Comparison of ENCODE assay signal across 21 mouse cellular contexts in genomic region chr13:83750437-83750836, GRCm38 (mm10).
DNase-seq lines count a peak whose midpoint lies in the region; ATAC-seq lines count a peak whose summit lies in the region.
"Had no signal": no experiment of that assay in that cellular context is flagged by ENCODE, and none has a peak within 500 bp of the region (broad histone marks: within the 10 kb centered on the region; RNA-seq: fewer than 3 reads in every experiment).

No protein-coding gene starts in this region.

- no peak overlapping the region for H3K4me2 ChIP-seq in hindbrain, embryonic 12.5 days (replicated peaks)
- no peak overlapping the region for H3K4me2 ChIP-seq in hindbrain, embryonic 11.5 days (replicated peaks; ENCODE audit: low read depth, low read length)
- no peak overlapping the region for H3K4me2 ChIP-seq in midbrain, embryonic 15.5 days
- H3K4me2 ChIP-seq: embryonic facial prominence, embryonic 15.5 days; liver, embryonic 11.5 days had no signal

- H3K9ac ChIP-seq in hindbrain, embryonic 12.5 days, result no peak overlapping the region
- no peak overlapping the region for H3K9ac ChIP-seq in hindbrain, embryonic 11.5 days (ENCODE audit: low read depth, low read length)
- no peak overlapping the region for H3K9ac ChIP-seq in midbrain, embryonic 15.5 days
- H3K9ac ChIP-seq: embryonic facial prominence, embryonic 15.5 days had no signal

- H3K27ac ChIP-seq in hindbrain, embryonic 12.5 days, result peak overlapping the region; percentile 79
- H3K27ac ChIP-seq in hindbrain, embryonic 11.5 days (ENCODE audit: low read depth, low read length), result no peak overlapping the region
- H3K27ac ChIP-seq in midbrain, embryonic 15.5 days, result peak overlapping the region; percentile 77
- H3K27ac ChIP-seq: embryonic facial prominence, embryonic 15.5 days; heart, embryonic 10.5 days had no signal

- ATAC-seq in hindbrain, embryonic 12.5 days (ENCODE audit: low FRiP score), result no peak
- ATAC-seq in hindbrain, embryonic 11.5 days (ENCODE audit: low FRiP score), result no peak
- ATAC-seq in midbrain, embryonic 15.5 days (replicated peaks), result no peak
- ATAC-seq: inflammation-experienced regulatory T-cells, adult 6 months had no signal

- no peaks in the 10 kb centered on the region for H3K27me3 ChIP-seq in hindbrain, embryonic 12.5 days
- H3K27me3 ChIP-seq in hindbrain, embryonic 11.5 days (ENCODE audit: control insufficient read depth, insufficient read depth, low read length), result no peaks in the 10 kb centered on the region
- no peaks in the 10 kb centered on the region for H3K27me3 ChIP-seq in midbrain, embryonic 15.5 days (replicated peaks)
- H3K27me3 ChIP-seq: CH12.LX had no signal

- WGBS in hindbrain, embryonic 12.5 days, result 57% methylated on average over 4 of the region's 4 CpGs
- 70% methylated on average over 4 of the region's 4 CpGs for WGBS in hindbrain, embryonic 11.5 days
- WGBS in midbrain, embryonic 15.5 days, result 56% methylated on average over 4 of the region's 4 CpGs

- no peaks in the 10 kb centered on the region for H3K4me1 ChIP-seq in hindbrain, embryonic 12.5 days
- no peaks in the 10 kb centered on the region for H3K4me1 ChIP-seq in hindbrain, embryonic 11.5 days (replicated peaks; ENCODE audit: control insufficient read depth, insufficient read depth, low read length)
- H3K4me1 ChIP-seq in midbrain, embryonic 15.5 days, result peaks cover 16% of the 10 kb centered on the region
- H3K4me1 ChIP-seq: embryonic facial prominence, embryonic 15.5 days; heart, embryonic 10.5 days had no signal

- no peaks in the 10 kb centered on the region for H3K9me3 ChIP-seq in hindbrain, embryonic 12.5 days (replicated peaks)
- H3K9me3 ChIP-seq in hindbrain, embryonic 11.5 days (ENCODE audit: control insufficient read depth, low read length), result no peaks in the 10 kb centered on the region
- no peaks in the 10 kb centered on the region for H3K9me3 ChIP-seq in midbrain, embryonic 15.5 days
- H3K9me3 ChIP-seq: embryonic facial prominence, embryonic 15.5 days; heart, embryonic 10.5 days had no signal

- H3K4me3 ChIP-seq in hindbrain, embryonic 12.5 days, result no peak overlapping the region
- H3K4me3 ChIP-seq in hindbrain, embryonic 11.5 days (ENCODE audit: low read depth, low read length), result no peak overlapping the region
- H3K4me3 ChIP-seq in midbrain, embryonic 15.5 days, result no peak overlapping the region
- H3K4me3 ChIP-seq: embryonic facial prominence, embryonic 15.5 days; heart, embryonic 10.5 days had no signal

- DNase-seq in hindbrain, embryonic 11.5 days (ENCODE audit: low spot score), result no peak
- peak; percentile 32 for DNase-seq in retina, postnatal 1 day
- DNase-seq in retina, embryonic 14.5 days (ENCODE audit: low spot score), result no peak
- no peak for DNase-seq in lung, postnatal 10 days
- no peak for DNase-seq in heart, postnatal 10 days
- DNase-seq: adrenal gland, postnatal 25 days; cerebellum, adult 11-12 months; cerebellum, postnatal 36 days; kidney, adult 2 months; kidney, postnatal 10 days; lung, adult 18-20 months; lung, postnatal 36 days; spleen, adult 18-20 months; thymus, postnatal 25 days had no signal

- intact Hi-C loops in heart, postnatal 10 days (cut with DNase I), result no loop called here

- no peaks in the 10 kb centered on the region for H3K36me3 ChIP-seq in hindbrain, embryonic 12.5 days
- H3K36me3 ChIP-seq in hindbrain, embryonic 11.5 days (ENCODE audit: control insufficient read depth, insufficient read depth, low read length), result no peaks in the 10 kb centered on the region
- no peaks in the 10 kb centered on the region for H3K36me3 ChIP-seq in midbrain, embryonic 15.5 days (replicated peaks)
- H3K36me3 ChIP-seq: embryonic facial prominence, embryonic 15.5 days; heart, embryonic 10.5 days had no signal
